Mouse (Mus musculus): ENCODE data around the gene Mthfd1. TPM values are rescaled to one million over a fixed set of nuclear protein-coding genes. Genes with fewer than 3 reads are reported as not detected.

Mthfd1 gene
- polyA plus RNA-seq, 1 experiment: 23.4 TPM

DNA sequence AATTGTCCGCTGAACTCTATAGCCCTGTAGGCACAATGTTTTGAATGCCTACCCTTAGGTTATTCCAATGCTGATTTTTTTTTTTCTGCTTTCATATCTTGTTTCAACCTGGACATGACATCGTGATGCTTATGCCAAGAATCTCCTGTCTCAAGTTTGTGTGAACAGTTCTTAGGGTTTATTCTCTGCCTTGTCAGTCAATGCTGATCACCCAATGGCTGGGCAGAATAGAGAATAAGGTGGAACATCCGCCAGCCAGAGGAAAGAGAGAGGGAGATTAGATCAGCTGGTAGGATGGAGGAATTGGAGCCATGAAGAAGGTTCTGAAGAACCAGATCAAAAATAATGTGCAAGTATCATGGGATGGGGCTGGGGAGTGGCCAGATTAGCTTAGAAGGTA, 5.6 kb downstream of the Mthfd1 start:
- WGBS: 84% methylated on average over 3 of the region's 3 CpGs
- DNase-seq (ENCODE audit: low read depth, low spot score): no peak

DNA sequence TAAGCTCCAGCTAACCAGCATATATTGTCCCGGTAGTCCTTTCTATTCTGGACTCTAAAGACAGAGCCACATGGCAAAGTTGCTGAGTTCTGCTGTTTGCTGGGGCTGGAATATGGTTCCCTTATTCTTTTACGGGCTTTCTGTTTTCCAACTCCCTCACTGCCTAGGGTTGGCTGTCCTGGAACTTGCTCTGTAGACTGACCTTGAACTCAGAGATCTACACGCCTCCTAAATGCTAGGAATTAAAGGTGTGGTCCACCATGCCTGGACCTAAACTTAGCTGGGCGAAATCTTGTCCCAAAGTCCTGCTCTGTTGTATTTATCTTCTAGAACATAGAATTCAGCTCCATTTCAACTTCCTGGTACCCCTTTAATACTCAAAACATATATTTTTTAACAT, 6.5 kb downstream of the Mthfd1 start:
- WGBS: 55% methylated on average over 4 of the region's 4 CpGs
- DNase-seq (ENCODE audit: low read depth, low spot score): no peak

DNA sequence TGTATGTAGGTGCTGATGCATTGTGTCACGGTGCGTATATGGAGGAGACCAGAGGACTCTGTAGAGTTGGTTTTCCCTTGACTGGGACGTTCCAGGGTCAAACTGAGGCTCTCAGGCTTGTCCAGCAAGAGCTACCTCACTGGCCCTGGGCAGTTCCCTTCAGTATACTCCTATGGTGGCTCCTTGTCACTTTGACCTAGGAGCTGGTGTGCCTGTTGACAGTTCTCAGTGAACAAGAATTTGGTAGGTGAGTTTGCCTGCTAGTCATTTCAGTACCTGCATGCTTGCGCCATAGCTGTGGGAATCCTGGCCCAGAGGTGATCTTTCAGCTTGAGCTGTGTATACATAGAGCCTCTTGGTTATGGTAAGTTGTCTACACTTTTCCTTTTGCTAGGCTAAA, 7.8 kb downstream of the Mthfd1 start:
- DNase-seq (ENCODE audit: low read depth, low spot score): no peak
- 91% methylated on average over 4 of the region's 4 CpGs for WGBS

DNA sequence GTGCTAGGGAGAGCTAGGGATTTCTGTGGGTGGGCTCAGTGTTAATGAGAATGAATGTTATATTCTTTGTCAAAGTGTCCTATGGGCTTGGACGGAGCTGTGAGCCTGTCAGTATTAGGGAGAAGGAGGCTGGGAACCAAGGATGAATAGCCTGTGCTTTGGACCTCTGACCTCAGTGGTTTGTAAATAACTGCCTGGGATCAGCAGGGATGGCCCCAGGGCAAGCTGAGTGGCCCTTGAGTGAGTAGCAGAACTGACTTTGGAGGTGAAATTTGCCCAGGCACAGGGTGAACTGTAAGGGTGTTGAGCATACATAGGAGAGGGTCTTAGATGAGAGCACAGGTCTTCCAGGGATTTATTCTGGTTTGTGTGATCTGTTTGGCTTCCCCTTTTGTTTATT, 8.8 kb downstream of the Mthfd1 start:
- WGBS: 92% methylated on average over 1 of the region's 1 CpGs

DNA sequence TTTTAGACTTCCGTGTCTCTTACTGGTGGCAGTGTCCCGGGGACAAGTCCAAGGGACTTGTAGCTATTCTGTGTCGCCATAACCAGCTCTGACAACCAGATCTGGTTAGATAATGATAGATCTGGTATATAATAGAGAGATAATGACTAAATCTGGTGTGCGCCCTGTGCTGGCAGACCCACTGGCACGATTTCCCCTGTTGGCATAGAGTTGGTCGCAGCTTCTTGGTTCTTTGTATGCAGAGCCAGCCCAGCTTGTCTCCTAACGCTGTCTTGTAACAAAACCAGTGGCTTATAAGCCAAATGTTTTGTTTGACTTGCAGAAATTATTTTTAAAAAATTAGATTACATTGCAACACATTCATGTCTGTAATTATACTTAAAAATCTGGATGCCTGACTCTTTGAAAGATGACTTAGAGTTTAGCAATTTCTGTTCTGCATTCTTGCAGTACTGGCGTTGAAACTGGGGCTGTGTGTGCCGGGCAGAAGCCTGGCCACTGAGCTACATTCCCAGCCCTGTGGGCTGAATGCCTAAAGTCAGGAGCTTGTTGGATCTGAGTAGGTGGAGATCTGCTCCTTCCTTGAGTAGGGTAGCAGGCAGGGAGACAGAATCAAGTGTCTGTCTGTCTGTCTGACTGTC, 9.3 kb downstream of the Mthfd1 start:
- DNase-seq (ENCODE audit: low read depth, low spot score): no peak
- WGBS: 79% methylated on average over 9 of the region's 9 CpGs

More for the DNA sequence above, 8.8 kb downstream of the Mthfd1 start:
- no peak for DNase-seq (ENCODE audit: low read depth, low spot score)

DNA sequence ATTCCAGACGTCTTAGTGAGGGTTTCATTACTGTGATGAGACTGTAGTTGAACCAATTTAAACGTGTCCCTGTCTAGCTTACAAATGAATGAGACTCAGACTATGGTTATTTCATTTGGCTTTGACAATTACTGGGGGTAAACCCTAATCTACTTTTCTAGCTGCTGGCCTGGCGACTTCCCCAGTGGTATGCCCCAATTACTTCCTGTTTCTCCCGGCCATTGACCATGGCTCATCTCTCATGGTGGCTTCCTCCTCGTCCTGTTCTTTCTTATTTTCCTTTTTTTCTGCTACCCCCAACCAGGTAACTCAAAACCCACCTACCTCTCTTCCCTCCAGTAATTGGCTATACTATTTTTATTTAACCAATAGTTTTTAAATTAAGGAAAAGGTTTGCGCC, 9.9 kb downstream of the Mthfd1 start:
- no peak for DNase-seq (ENCODE audit: low read depth, low spot score)
- 65% methylated on average over 6 of the region's 6 CpGs for WGBS

DNA sequence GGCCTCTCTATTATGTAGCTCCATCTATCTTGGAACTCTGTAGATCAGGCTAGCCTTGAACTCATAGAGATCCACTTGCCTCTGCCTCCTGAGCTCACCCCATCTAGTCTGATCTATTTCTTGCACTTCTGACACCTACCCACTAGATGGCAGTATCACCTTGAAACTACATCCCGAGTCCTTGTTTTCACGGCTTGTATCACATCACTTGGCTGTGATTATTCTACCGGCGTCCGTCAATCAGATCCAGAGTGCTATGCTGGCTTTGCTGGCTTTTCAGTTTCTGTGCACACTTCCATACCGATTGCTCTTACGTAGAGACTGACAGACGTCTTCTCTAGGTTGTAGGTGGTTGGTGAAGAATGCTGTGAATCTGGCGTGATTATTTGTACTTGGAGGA, 11.8 kb downstream of the Mthfd1 start:
- 58% methylated on average over 9 of the region's 9 CpGs for WGBS
- no peak for DNase-seq (ENCODE audit: low read depth, low spot score)

DNA sequence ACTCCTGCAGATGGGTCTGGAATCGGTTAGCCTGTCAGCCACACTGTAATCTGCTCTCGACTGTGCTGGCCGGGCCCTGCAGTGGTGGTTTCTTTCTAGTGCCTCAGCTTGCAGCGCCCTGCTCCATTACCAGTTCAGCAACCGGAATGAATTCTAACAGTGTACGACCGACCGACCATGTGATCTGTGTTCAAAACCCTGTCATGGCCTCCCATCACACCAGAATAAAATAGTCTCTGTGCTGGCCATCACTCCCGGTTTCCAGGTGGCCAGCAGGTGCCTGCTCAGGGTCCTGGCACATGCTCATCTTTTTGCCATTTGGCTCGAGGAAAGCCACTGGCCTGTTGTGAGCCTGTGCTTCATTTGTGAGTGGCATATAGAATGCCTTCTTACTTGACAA, 13.6 kb downstream of the Mthfd1 start:
- DNase-seq (ENCODE audit: low read depth, low spot score): no peak
- 82% methylated on average over 10 of the region's 10 CpGs for WGBS

DNA sequence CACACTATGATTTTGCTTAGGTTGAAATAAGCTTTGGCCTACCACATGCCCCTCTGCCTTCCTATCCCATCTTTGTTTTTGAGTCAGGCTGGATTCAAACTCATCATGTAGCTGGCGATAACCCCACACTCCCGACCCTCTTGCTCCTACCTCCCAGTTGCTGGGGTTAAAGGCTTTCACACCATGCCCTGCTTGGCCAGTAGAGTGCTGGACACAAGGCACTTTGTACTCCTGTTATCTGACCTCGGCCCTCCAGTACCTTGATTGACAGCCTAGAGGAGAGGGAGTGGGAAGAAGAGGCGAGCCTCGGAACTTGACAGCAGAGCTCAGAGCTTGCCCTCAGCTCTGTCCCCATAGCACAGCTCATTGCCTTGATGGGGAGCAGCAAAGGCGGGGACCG, 14.1 kb downstream of the Mthfd1 start:
- 74% methylated on average over 7 of the region's 7 CpGs for WGBS
- DNase-seq (ENCODE audit: low read depth, low spot score): no peak

DNA sequence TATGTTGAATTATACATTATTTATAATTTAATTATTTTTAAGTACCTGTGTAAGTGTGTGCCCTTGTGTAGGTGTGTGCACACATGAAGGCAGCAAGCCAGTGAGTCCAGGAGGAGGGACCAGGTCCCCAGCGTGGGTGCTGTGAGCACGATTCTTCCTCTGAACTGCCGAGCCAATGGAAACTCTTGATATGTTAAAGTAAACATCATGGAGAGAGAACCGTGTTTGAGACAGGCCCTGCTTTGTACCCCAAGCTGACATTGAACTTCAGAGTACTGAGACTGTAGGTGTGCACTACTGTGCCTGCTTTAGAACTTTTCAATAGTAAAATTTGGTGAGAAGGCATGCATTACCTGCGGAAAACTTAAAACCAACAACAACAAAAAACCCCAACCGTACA, 16.4 kb downstream of the Mthfd1 start:
- no peak for DNase-seq (ENCODE audit: low read depth, low spot score)
- WGBS: 75% methylated on average over 6 of the region's 6 CpGs

DNA sequence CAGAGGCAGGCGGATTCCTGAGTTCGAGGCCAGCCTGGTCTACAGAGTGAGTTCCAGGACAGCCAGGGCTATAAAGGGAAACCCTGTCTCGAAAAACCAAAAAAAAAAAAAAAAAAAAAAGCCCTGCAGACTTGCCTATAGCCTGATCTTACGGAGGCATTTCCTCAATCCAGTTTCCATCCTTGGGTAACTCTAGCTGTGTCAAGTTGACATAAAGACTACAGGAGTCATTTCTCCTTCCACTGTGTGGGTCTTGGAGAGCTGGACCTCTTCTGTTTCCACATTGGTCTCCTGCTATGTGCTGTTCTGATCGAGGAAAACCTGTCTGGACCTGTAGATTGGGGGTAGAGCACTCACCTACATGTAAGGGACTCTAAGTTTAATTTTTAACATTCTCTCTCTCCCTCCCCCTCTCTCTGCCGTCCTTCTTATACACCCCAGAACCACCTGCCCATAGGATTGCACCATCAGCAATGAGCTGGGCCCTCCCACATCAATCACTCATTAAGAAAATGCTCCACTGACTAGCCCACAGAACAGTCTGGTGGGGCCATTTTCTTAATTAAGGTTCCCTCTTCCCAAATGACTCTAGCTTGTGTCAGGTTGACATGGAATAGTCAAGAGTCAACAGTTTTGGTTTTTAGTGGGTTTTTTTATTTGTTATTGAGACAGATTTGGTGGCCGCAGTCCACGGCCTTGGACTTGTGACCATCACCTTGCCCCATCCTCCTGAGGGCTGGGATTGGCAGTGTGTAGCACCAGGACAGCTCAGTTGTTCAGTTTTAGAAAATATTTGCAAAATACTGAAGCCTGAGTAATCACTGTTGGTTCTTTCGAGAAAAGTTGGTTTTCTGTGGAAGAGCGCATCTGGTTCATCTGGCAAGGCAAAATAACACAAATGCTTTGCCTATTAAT, 17.8 kb downstream of the Mthfd1 start:
- no peak for DNase-seq (ENCODE audit: low read depth, low spot score)

DNA sequence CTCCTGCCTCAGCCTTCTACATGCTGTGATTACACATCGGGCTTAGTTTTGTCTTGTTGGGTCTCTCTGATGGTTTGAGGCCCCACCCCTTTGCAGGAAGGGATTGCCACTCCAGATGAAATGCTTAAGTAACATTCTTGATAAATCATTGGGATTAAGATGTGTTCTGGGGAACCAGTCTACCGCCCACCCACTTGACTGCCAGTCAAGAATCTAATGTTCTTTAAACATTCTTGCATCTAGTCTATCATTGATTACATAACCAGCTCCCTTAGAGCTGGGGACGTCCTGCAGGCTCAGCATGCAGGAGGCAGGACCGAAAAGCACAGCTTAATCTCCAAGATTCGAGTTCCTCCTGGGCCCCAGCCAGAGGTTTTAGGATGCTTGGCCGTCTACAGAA, 23.1 kb downstream of the Mthfd1 start:
- DNase-seq (ENCODE audit: low read depth, low spot score): no peak

More for the DNA sequence above, 17.8 kb downstream of the Mthfd1 start:
- WGBS: 77% methylated on average over 10 of the region's 10 CpGs

DNA sequence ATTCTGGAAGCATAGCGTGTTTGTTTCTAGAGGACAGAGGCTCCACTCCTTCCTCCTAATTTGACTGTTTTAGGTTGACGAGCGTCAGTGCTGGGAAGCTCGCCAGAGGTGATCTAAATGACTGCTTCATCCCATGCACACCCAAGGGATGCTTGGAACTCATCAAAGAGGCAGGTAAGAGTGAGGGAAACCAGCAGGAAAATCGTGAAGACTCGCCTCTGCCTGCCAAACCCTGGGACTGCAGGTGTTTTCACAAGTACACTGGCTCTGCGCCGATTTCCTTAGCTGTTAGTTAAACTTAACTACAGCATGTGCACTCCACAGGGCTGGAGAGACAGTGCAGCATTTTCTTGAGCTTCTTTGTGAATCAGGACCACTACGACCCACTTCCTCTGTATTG, 25.5 kb downstream of the Mthfd1 start:
- DNase-seq (ENCODE audit: low read depth, low spot score): no peak
- WGBS: 77% methylated on average over 9 of the region's 9 CpGs

More for the DNA sequence above, 23.1 kb downstream of the Mthfd1 start:
- 62% methylated on average over 6 of the region's 6 CpGs for WGBS

DNA sequence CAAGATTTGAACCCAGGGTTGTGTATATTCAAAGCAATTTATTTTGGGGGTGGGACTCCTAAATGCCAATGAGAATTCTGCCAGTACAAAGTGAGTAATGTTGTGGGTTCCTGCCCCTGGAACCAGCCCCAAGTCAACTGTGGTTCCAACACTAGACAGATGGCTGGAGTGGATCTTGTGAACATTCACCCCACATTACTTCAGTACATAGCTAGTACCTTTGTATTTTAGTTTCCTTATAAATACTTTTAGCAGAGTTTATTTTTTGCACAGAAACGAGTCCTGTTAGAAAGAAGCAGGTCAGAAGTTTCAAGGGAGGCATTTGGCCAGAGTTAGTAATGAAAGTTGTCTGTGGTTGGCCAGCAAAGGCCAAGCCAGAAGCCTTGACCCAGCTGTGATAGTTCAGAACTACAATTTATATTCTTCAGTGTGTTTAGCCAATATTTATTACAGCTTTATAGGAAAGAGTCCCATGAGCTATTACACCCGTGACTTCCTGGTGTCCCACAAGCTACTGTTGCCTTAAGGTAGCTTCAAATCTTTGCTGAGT, 26.1 kb downstream of the Mthfd1 start:
- 63% methylated on average over 2 of the region's 2 CpGs for WGBS
- DNase-seq (ENCODE audit: low read depth, low spot score): no peak

DNA sequence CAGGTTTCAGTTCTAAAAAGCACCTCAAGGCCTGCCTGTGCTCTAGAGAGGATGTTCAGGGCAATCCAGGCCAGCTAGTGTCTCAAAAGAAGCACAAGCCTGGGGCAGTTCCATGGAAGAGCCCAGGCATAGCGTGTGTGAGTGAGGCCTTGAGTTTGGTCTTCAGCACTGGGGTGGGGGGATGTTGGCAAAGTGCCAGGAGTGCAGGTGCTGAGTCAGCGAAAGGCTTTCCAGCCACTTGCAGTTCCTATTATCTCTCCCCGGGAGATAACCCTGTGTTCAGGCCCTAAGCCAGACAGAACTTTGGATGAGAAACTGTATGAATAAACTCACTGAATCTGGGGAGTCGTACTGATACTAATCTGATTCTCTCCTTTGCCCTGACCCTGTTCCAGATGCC, 27.0 kb downstream of the Mthfd1 start:
- WGBS: 63% methylated on average over 4 of the region's 4 CpGs
- DNase-seq (ENCODE audit: low read depth, low spot score): no peak

DNA sequence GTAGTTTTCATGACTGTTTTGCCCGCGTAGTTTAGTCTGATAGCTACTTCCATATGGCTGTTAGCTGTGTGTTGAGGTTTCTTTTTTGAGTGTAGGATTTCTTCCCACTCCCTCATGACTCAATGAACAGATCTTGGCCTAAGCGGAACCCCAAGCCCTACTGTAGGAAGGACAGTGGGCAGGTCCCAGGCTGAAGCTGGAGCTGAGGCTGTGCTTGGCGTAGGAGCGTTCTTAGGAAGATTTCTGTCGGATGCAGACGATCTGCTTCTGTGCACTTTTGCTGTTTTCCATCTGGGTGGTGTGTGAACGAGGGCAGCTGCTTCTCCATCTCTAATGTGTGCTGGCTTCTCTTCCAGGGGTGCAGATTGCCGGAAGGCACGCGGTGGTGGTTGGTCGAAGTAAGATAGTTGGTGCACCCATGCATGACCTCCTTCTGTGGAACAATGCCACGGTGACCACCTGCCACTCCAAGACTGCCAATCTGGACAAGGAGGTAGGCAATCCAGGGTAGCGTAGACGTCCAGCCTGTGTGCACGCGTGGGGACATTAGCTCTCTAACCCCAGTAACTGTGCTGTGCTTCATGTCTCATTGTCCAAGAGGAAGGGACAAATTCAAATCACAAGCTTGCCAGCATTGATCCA, 27.6 kb downstream of the Mthfd1 start:
- no peak for DNase-seq (ENCODE audit: low read depth, low spot score)
- 95% methylated on average over 17 of the region's 17 CpGs for WGBS

DNA sequence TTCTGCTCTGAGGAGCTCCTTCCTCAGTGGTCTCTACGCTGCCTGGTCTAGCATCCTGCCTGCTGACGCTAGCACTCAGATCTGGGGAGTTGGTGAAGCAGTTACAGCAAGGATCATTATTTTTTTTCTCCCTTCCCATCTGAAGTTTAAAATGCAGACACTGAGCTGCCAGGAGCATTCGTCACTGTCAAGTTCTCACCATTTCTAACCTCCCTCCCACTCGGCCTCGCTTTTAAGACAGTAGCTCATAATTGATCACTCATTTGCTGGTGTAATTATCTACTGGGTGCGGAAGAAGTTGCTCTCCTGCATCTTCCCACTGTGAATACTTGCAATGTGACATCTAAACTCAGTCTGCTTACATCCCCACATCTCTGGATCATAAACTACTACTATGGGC, 30.3 kb downstream of the Mthfd1 start:
- no peak for DNase-seq (ENCODE audit: low read depth, low spot score)
- WGBS: 90% methylated on average over 6 of the region's 6 CpGs

DNA sequence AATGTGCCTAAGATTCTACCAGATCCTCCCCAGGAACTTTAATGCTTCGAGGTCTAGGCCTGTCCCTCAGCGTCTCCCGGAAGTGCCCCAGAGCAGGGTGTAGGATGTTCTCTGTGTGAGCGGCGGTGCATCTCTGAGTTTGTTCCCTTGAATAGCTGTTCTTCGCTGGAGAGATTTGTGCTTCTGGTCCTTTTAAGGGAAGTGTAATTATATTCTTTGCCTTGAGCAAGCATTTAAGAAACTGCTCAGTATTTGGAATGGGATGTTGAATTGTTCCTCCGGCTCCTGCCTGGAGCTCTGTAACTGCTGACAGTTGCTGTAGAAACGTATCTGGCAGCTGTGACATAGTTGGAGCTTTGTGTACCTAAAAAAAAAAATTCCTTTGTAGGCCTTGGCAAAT, 32.9 kb downstream of the Mthfd1 start:
- WGBS: 86% methylated on average over 8 of the region's 8 CpGs
- DNase-seq (ENCODE audit: low read depth, low spot score): no peak

DNA sequence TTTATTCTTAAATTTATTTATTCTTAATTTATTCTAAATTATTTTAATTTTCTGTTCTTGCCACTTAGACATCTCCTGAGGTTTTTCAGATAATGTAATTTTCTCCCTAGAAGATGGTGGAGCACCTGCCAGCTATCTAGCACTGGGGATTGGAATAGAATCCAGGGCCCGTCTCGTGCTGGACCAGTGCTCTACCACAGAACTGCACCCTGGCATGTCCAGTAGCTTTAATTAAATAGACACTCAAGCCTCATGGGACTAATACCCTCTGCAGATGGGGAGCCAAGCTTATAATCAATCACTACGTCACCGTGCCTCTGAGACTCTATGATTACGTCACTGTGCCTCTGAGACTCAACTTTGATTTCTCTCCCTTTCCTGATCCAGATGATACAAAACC, 33.4 kb downstream of the Mthfd1 start:
- no peak for DNase-seq (ENCODE audit: low read depth, low spot score)
- 93% methylated on average over 5 of the region's 5 CpGs for WGBS

DNA sequence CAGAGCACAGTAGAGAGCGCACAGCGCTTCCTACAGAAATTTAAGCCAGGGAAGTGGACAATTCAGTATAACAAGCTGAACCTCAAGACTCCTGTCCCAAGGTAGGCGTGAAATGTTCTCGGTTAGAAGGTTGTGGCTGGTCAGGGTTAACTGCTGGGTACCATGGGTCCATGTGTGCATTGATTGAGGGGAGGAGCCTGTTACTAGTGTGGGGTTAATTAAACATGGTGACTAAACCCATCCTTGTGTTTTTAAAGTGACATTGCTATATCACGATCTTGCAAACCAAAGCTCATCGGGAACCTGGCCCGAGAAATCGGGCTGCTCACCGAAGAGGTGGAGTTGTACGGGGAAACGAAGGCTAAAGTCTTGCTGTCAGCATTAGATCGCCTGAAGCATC, 34.3 kb downstream of the Mthfd1 start:
- WGBS: 97% methylated on average over 12 of the region's 12 CpGs
- no peak for DNase-seq (ENCODE audit: low read depth, low spot score)
